Mouse (Mus musculus) CH12.LX (cell line): ENCODE measurements around the gene Eva1b. TPM values are rescaled to one million over a fixed set of nuclear protein-coding genes. Genes with fewer than 3 reads are reported as not detected.

ENCODE experiments used
- DNase-seq: peaks from one replicate; pipeline ENCODE4 v3.0.0-alpha.2; 2013; ENCODE audit errors: extremely low read depth
- H3K27ac ChIP-seq: 2 replicates; pipeline ENCODE4 v1.5.1; 2012; ENCODE audit warnings: low read depth, mild to moderate bottlenecking, control low read depth, moderate library complexity; ENCODE audit not compliant: insufficient read depth
- H3K27me3 ChIP-seq: replicated peaks from 2 replicates; pipeline ENCODE3; 2012; ENCODE audit warnings: inconsistent platforms
- H3K36me3 ChIP-seq, 2 experiments: replicated peaks in 1 of 2; 2 replicates each; pipeline versions ENCODE3 to v1.6.1; 2012; ENCODE audit warnings: inconsistent platforms in 1 of 2, low read length in 1 of 2, mild to moderate bottlenecking in 1 of 2, mixed read lengths in 1 of 2, moderate library complexity in 1 of 2; ENCODE audit not compliant: control insufficient read depth in 1 of 2, insufficient read depth in 1 of 2
- H3K4me1 ChIP-seq, 2 experiments: 2 replicates each; pipeline ENCODE4 v1.6.1; 2012; ENCODE audit warnings: inconsistent platforms in 1 of 2, moderate library complexity in 1 of 2; ENCODE audit not compliant: insufficient read depth in 2 of 2, control insufficient read depth in 1 of 2
- H3K4me2 ChIP-seq: 2 replicates; pipeline ENCODE4 v1.6.1; 2012; ENCODE audit warnings: low read depth, mild to moderate bottlenecking, control low read depth; ENCODE audit not compliant: poor library complexity, insufficient read depth, severe bottlenecking
- H3K4me3 ChIP-seq, 3 experiments: fragments of 150-350 bp in 1 of 3; sonication (generic) in 1 of 3; replicated peaks in 1 of 3; 2 replicates each; pipeline versions ENCODE3 to v1.5.1; 2011 to 2012; ENCODE audit warnings: low read depth in 2 of 3, low read length in 2 of 3, mild to moderate bottlenecking in 2 of 3, moderate library complexity in 2 of 3, control low read depth in 1 of 3, improper control_type of control experiment in 1 of 3, inconsistent platforms in 1 of 3, mixed read lengths in 1 of 3; ENCODE audit not compliant: poor library complexity in 1 of 3
- H3K79me2 ChIP-seq: replicated peaks from 2 replicates; pipeline ENCODE4 v1.6.1; 2012; ENCODE audit warnings: mild to moderate bottlenecking, moderate library complexity; ENCODE audit not compliant: control insufficient read depth, poor library complexity, insufficient read depth, severe bottlenecking; ENCODE audit errors: extremely low read depth
- H3K9ac ChIP-seq: 2 replicates; pipeline ENCODE4 v1.6.1; 2012; ENCODE audit warnings: low read depth, mild to moderate bottlenecking, control low read depth, moderate library complexity; ENCODE audit not compliant: insufficient read depth
- H3K9me3 ChIP-seq: replicated peaks from 2 replicates; pipeline ENCODE3; 2012; ENCODE audit warnings: low read length, inconsistent platforms, mixed read lengths
- BHLHE40 ChIP-seq: IDR thresholded peaks from 2 replicates; pipeline ENCODE4 v1.6.1; 2011; ENCODE audit warnings: mild to moderate bottlenecking, low read depth, low read length, improper control_type of control experiment
- ELF1 ChIP-seq: IDR thresholded peaks from 2 replicates; pipeline ENCODE4 v1.6.1; 2014; ENCODE audit warnings: low read depth, mild to moderate bottlenecking, inconsistent platforms, low read length, improper control_type of control experiment
- EP300 ChIP-seq: IDR thresholded peaks from 2 replicates; pipeline ENCODE4 v1.6.1; 2011; ENCODE audit warnings: low read length, improper control_type of control experiment
- ETS1 ChIP-seq: conservative IDR thresholded peaks from 2 replicates; pipeline ENCODE4 v1.6.1; 2012; ENCODE audit warnings: low read depth, mild to moderate bottlenecking, inconsistent platforms, low read length, improper control_type of control experiment, moderate library complexity
- IRF4 ChIP-seq: IDR thresholded peaks from 2 replicates; pipeline ENCODE4 v1.6.1; 2014; ENCODE audit warnings: low read depth, mild to moderate bottlenecking, inconsistent platforms, low read length, improper control_type of control experiment
- MAX ChIP-seq: IDR thresholded peaks from 2 replicates; pipeline ENCODE4 v1.6.1; 2011; ENCODE audit warnings: low read length, improper control_type of control experiment
- MAZ ChIP-seq: IDR thresholded peaks from 2 replicates; pipeline ENCODE4 v1.6.1; 2012; ENCODE audit warnings: low read depth, mild to moderate bottlenecking, inconsistent platforms, low read length, improper control_type of control experiment, moderate library complexity
- MEF2A ChIP-seq: IDR thresholded peaks from 2 replicates; pipeline ENCODE4 v1.6.1; 2014; ENCODE audit warnings: low read depth, mild to moderate bottlenecking, inconsistent platforms, low read length, improper control_type of control experiment, borderline replicate concordance
- NRF1 ChIP-seq: IDR thresholded peaks from 2 replicates; pipeline ENCODE4 v1.6.1; 2014; ENCODE audit warnings: low read depth, mild to moderate bottlenecking, inconsistent platforms, low read length, improper control_type of control experiment, moderate library complexity
- SIN3A ChIP-seq: IDR thresholded peaks from 2 replicates; pipeline ENCODE4 v1.6.1; 2012; ENCODE audit warnings: low read length, improper control_type of control experiment, inconsistent platforms
- USF1 ChIP-seq: IDR thresholded peaks from 2 replicates; pipeline ENCODE4 v1.6.1; 2014; ENCODE audit warnings: low read depth, mild to moderate bottlenecking, inconsistent platforms, low read length, improper control_type of control experiment
- USF2 ChIP-seq: conservative IDR thresholded peaks from 2 replicates; pipeline ENCODE4 v1.6.1; 2011; ENCODE audit warnings: low read depth, low read length, improper control_type of control experiment
- ZNF384 ChIP-seq: IDR thresholded peaks from 2 replicates; pipeline ENCODE4 v1.6.1; 2012; ENCODE audit warnings: low read depth, low read length, improper control_type of control experiment, inconsistent platforms
- dilution Hi-C: fragments of 300-500 bp; cut with MboI; formaldehyde crosslinking; loops from 2 replicates; pipeline ENCODE4 v1.14.3; 2020; ENCODE audit warnings: low sequenced_read_pairs; ENCODE audit not compliant: extremely low pct_unique_long_range_greater_than_20kb, extremely low pct_ligation_motif_present
- in situ Hi-C: fragments of 300-500 bp; cut with MboI; formaldehyde crosslinking; loops from 3 replicates; pipeline ENCODE4 v1.14.3; 2019; ENCODE audit warnings: low sequenced_read_pairs, low pct_ligation_motif_present, low pct_unique_long_range_greater_than_20kb, mixed read lengths
- polyA plus RNA-seq: library from polyadenylated mRNA; unstranded; fragments of >175 nt; gene quantifications from 2 replicates; pipeline ENCODE4 v1.2.1, GENCODE M21; 2012; ENCODE audit warnings: low read depth; ENCODE audit not compliant: insufficient read length
- total RNA-seq, 2 experiments: library from RNA; depleted of rRNA; stranded (reverse); fragments of 300-350 nt in 1 of 2; fragments of >200 nt in 1 of 2; gene quantifications; 2 replicates each; pipeline ENCODE4 v1.2.3; 2012 to 2014

Eva1b gene
- total and polyA plus RNA-seq, 3 experiments = 0.97 to 4.3 (median 1.3) TPM

GRCm38 (mm10) chr4:126100764-126101163, 46.8 kb upstream of the Eva1b start:
- in situ Hi-C loops = no loop called here
- H3K4me1 ChIP-seq = peaks cover 20 to 64% of the 10 kb centered on the region in 2 experiments
- TF ChIP-seq SIN3A (no peak), MEF2A (no peak), BHLHE40 (no peak), NRF1 (no peak), EP300 (no peak), MAX (no peak)
- H3K4me3 ChIP-seq = no peak overlapping the region
- H3K4me2 ChIP-seq = no peak overlapping the region
- no peak overlapping the region for H3K9ac ChIP-seq
- no peak for DNase-seq
- H3K9me3 ChIP-seq = no peaks in the 10 kb centered on the region
- H3K27me3 ChIP-seq = no peaks in the 10 kb centered on the region
- dilution Hi-C loops = no loop called here
- H3K36me3 ChIP-seq = peaks cover 14 to 39% of the 10 kb centered on the region in 2 experiments
- peaks cover 27% of the 10 kb centered on the region for H3K79me2 ChIP-seq
- H3K27ac ChIP-seq = no peak overlapping the region

- H3K4me1 ChIP-seq = peaks cover 27 to 77% of the 10 kb centered on the region in 2 experiments
- peaks cover 38% of the 10 kb centered on the region for H3K79me2 ChIP-seq
- peaks cover 14 to 46% of the 10 kb centered on the region in 2 experiments for H3K36me3 ChIP-seq
- H3K4me3 ChIP-seq = peak overlapping the region in 1 of 3 experiments; percentile 74
- peak overlapping the region; percentile 91 for H3K4me2 ChIP-seq
- peak; percentile 50 for DNase-seq
- H3K9ac ChIP-seq = peak overlapping the region; percentile 76
- no peaks in the 10 kb centered on the region for H3K9me3 ChIP-seq
- in situ Hi-C loops = no loop called here
- H3K27me3 ChIP-seq = no peaks in the 10 kb centered on the region
- H3K27ac ChIP-seq = peak overlapping the region; percentile 98
- dilution Hi-C loops = no loop called here
- 0 out of 2 replicates have a peak, but pooled peaks have one; percentile 56 for TF ChIP-seq MAX
- TF ChIP-seq BHLHE40 = peak; percentile 94
- peak; percentile 83 for TF ChIP-seq USF1
- TF ChIP-seq ELF1 = no peak
- TF ChIP-seq USF2 = peak; percentile 70
- peak; percentile 36; the same call in 1 of the 2 replicates for TF ChIP-seq IRF4
- TF ChIP-seq ETS1 = peak; percentile 12; the same call in 1 of the 2 replicates
- 0 out of 2 replicates have a peak, but pooled peaks have one; percentile 7 for TF ChIP-seq ZNF384
- no peak for TF ChIP-seq MAZ
Observed at GRCm38 (mm10) chr4:126102061-126102841, 45.3 kb upstream of the Eva1b start.
